Mouse (Mus musculus) yolk sac, embryonic 10.5 days (tissue): ENCODE data around the gene Sec23a.
"Not testable (repeated sequence)": the region's sequence is repeated elsewhere in the genome, so short reads cannot be mapped to it uniquely, and the experiment has no call there.

ENCODE experiments used
- DNase-seq: peaks from one replicate; pipeline ENCODE4 v3.0.0-alpha.2; 2017; ENCODE audit warnings: low spot score

Sec23a gene

DNA sequence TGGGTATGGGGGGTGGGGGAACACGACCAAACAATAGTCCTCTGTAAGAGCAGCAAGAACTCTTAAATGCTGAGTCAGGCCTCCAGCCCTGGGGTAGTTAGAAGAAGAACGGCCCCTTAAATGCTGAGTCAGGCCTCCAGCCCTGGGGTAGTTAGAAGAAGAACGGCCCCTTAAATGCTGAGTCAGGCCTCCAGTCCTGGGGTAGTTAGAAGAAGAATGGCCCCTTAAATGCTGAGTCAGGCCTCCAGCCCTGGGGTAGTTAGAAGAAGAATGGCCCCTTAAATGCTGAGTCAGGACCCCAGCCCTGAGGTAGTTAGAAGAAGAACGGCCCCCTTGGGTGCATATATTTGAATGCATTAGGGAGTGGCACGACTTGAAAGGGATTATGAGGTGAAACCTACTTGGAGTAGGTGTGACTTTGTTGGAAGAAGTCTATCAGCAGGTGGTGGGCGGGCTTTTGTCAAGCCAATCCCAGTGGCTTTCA lies 30.6 kb downstream of the Sec23a start:
- DNase-seq = not testable (repeated sequence)

DNA sequence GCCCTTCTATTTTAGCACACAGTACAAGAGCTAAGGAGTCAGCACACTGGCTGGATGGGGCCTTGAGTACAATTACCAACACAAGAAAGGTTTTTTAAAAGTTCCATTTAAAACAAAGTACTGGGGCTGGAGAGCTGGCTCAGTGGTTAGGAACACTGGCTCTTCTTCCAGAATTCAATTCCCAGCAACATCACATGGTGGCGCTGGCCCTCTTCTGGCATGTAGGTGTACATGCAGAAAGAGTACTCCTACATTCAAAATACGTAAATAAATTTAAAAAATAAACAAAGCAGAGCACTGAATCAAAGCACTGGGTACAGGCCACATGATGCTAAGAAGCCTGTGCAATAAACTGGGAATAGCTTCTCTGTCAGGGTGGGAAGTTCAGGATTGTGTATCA lies 34.9 kb downstream of the Sec23a start:
- DNase-seq = no peak

DNA sequence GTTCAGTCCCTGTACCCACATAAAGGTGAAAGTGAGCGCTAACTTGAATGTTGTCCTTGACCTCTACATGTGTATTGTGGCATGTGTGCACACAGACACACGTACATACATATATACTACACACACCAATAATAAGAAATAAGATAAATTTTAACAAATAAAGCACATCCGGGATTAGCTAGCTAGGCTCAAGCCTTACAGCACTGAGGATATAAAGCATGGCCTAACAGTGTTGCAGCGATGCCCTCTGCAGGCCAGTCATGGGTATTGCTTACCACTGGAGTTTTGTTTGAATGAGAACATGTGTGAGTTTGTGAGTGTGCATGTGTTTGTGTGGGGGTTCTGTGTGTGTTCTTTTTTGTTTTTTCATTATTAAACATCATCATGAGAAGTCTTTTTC lies 47.2 kb downstream of the Sec23a start:
- no peak for DNase-seq

DNA sequence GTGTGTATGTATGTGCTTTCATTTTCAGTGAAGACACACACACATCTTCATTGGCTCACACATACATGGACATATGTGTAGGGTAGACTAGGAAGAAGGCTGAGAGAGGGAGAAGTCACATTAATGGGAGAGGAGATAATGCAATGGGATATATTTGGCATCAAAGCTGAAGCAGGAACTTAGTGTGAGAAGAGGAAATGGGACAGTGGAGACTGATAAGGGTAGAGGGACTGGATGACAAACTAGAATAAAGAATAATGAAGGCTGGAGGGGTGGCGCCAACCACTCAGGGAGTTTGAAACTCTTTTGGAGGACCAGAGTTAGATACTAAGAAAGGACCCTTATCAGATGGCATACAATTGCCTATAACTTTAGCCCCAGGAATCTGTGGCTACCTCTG lies 51.0 kb downstream of the Sec23a start:
- DNase-seq = no peak

DNA sequence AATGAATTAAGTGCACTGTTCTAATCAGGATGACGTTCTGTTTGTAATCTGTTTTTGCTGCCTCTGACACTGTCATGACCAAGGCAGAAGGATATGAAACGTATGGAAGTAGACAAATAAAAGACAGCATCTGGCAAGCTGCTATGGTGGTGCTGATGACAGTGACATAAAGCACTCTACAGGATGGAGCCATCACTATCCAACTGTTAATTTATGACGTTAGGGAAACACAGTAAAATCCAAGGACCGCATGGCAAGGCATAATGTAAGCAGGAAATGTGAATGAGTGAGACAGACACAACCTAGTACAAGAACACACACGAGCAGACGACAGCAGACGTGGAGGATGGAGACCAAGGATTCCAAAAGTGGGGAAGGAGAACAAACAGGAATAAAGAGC lies 55.2 kb downstream of the Sec23a start:
- DNase-seq = no peak

DNA sequence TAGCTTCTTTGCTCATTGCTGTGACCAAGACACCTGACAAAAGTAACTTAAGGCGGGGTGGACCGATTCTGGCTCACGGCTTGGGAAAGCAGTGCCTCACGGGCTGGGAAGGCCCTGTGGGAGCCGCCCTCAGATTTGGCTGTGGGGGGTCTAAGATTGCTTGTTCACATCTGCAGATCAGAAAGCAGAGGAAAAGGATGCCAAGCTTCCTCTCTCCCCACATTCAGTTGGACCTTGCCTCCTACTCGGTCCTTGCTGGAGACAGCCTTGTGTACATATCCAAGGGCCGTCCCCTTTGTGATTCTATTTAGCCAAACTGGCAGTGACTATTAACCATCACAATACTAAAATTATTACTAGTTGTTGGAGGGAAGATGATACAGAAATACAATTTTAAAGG lies 55.7 kb downstream of the Sec23a start:
- DNase-seq = no peak

DNA sequence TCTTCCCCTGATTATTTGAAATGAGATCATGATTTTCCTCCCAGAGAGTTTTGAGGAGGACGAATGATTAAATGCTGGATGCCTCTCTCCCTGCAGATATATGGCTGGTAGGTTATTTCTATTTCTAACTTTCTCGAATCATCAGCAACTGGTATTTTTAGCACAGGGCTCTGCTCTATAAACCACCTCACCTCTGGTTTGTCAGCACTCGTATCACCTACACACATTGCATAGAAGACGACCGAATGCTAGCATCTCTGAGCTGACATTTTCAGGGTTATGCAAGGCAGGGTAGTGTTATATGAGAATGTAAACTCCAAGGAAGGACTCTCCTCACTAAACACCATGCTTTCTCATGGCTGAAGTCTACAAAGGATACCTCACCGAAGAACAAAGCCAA lies 63.9 kb downstream of the Sec23a start:
- DNase-seq = no peak

DNA sequence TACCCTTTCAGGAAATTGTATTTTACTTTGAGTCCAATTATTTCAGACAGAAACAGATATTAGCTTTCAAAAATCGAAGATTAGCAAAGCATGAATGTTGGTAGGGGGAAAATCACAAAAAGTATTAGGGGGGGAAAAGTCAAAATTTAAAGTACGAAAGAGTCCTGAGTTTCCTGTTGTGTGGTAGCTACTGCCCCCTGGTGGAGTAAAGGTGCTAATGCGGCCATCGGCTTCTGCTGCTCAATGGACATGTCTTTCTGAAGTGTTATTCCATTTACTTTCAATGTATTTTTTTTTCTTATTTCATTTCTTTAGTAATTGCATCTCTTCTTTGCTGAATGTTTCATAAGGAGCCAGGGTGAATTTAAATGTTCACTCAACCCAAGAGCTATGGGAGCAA lies 64.6 kb downstream of the Sec23a start:
- no peak for DNase-seq

DNA sequence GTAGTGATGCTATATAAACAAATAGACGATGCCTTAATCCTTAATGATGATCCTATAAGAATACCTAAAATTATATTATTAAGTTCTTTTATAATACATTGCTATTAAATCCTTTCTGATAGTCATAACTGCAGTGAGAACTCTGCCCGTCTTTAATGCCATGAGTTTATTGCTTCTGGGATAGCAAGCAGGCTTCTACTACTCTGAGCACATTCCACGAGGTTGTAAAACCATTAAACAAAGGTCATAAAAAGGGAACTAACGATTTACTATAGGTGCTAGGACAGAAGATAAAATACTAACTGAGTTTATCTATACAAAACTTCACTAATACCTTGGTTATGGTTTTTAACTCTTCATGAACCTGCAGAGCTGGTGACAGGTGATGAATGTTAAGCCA lies 69.3 kb downstream of the Sec23a start:
- DNase-seq = no peak

DNA sequence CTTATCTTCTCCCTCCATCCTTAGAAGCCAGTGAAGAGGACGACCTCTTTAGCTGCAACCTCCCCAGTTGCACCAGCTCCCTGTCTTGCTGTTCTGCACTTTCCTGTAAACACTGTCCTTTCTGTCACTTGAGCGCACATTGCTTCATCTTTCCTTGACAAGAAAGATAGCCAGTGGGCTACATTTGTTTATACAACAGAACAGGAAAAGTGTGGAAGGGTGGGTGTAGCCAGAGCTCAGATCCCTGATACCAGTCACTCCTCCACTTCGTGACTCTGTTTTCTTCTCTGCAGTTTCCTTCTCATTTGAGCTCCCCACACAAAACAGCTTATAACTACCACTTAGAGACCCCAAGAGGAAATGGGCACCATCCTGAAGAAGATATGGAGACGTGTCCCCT lies 77.2 kb downstream of the Sec23a start:
- no peak for DNase-seq

DNA sequence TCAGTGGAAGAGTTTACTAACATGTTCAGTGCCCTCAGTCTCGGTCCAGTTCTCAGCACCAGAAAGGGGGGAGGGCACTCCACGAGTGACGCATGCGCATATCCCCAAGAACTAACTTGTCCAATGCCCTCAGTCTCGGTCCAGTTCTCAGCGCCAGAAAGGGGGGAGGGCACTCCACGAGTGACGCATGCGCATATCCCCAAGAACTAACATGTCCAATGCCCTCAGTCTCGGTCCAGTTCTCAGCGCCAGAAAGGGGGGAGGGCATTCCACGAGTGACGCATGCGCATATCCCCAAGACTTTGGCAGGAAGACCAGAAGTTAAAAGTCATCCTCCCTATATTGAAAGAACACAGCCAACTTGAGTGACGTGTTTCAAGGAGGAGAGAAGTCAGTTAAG lies 86.8 kb downstream of the Sec23a start:
- DNase-seq = no peak

DNA sequence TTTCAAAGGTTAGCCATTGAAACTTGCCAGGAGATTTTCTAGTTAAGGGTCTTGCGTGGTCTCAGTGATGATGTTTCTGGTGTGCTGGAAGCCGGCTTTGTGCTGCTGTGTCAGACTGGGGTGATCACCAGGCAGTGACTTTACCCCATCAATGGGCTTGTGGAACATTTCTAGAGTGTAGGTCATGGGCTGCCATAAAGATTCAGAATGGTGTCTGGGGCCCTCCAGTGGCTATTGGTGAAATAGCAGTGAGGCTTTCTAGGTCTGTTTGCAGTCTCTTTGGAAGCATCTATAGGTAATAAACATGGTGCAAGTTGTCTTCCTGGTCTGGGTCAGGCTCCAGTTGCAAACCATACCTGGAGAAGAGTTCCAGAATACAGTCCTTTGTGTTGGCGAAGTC lies 87.8 kb downstream of the Sec23a start:
- peak; percentile 5 for DNase-seq

DNA sequence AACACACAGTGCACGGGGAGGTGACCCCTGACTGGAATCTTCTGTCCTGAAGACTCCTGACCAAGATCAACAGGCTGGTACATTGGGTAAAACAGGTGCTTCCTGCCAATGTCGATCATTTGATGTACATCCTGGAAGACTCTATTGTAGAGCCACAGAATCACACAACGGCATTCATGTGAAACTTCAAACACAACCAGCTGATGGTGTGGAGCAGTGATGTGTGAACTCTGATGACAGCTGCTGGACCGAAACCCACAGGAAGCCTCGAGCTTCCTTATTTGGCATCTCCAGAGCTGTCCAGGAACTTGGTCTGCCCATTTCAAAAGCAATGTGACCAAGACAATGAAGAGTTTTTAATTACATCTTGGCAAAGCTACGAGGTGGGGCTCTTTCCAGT lies 91.0 kb downstream of the Sec23a start:
- no peak for DNase-seq

DNA sequence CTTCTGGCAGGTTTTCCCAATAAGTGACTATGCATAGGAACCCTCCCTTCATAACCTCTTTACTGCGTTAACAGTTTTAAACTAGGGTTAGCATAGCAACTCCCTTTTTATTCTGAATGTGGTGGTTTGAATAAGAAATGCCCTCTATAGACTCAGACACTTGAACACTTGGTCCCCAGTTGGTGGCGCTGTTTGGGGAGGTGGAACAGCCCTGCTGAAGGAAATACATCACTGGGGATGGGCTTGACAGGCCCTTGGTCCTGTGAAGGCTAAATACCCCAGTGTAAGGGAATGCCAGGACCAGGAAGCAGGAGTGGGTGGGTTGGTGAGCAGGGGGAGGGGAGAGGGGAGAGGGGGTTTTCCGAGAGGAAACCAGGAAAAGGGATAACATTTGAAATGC lies 92.3 kb downstream of the Sec23a start:
- no peak for DNase-seq

DNA sequence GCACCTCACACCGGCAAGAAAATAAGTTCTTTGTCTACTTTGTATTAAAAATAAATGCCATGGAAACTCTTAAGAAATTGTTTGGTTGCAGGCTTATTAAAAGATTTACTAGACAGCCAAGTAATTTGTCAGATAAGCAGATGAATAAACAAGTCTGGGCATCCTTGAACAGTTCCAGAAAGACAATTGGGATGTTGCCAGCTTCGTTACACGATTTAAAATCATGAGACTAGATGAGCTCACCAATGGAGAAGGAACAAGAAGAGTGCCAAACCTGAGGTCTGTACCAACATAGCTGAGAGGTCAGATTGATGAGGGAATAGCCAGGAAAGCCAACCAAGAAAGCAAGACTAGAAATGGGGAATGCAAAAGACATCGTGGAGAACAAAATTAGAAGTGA lies 102.0 kb downstream of the Sec23a start:
- no peak for DNase-seq
